Mouse (Mus musculus) forebrain, embryonic 11.5 days (tissue): ENCODE data around the gene 4921536K21Rik. TPM values are rescaled to one million over a fixed set of nuclear protein-coding genes. Genes with fewer than 3 reads are reported as not detected.

Source experiments
- ATAC-seq: fragments of 200-750 bp; cut with Nextera tagmentation; replicated peaks from 2 replicates; pipeline ENCODE4 v1.8.0; 2017; ENCODE audit warnings: moderate TSS enrichment; ENCODE audit not compliant: low FRiP score
- DNase-seq: peaks from one replicate; pipeline ENCODE4 v3.0.0-alpha.2; 2017; ENCODE audit warnings: low spot score
- H3K27ac ChIP-seq: fragments of 300-500 bp; sonication (generic); 2 replicates; pipeline ENCODE4 v1.5.1; 2014; ENCODE audit warnings: low read depth, low read length
- H3K27me3 ChIP-seq: fragments of 300-500 bp; sonication (generic); 2 replicates; pipeline ENCODE4 v1.6.1; 2014; ENCODE audit warnings: mild to moderate bottlenecking, low read length, mixed read lengths; ENCODE audit not compliant: control insufficient read depth, insufficient read depth
- H3K36me3 ChIP-seq: fragments of 300-500 bp; sonication (generic); 2 replicates; pipeline ENCODE4 v1.6.1; 2014; ENCODE audit warnings: mild to moderate bottlenecking, low read length, moderate library complexity, mixed read lengths; ENCODE audit not compliant: control insufficient read depth, insufficient read depth
- H3K4me1 ChIP-seq: fragments of 300-500 bp; sonication (generic); replicated peaks from 2 replicates; pipeline ENCODE4 v1.6.1; 2014; ENCODE audit warnings: low read length, mixed read lengths; ENCODE audit not compliant: control insufficient read depth, insufficient read depth
- H3K4me2 ChIP-seq: fragments of 300-500 bp; sonication (generic); 2 replicates; pipeline ENCODE4 v1.6.1; 2014; ENCODE audit warnings: low read depth, mild to moderate bottlenecking, low read length, moderate library complexity, mixed read lengths; ENCODE audit not compliant: severe bottlenecking
- H3K4me3 ChIP-seq: fragments of 300-500 bp; sonication (generic); 2 replicates; pipeline ENCODE4 v1.5.1; 2014; ENCODE audit warnings: low read depth, low read length
- H3K9ac ChIP-seq: fragments of 300-500 bp; sonication (generic); 2 replicates; pipeline ENCODE4 v1.6.1; 2014; ENCODE audit warnings: low read length
- H3K9me3 ChIP-seq: fragments of 300-500 bp; sonication (generic); 2 replicates; pipeline ENCODE4 v1.6.1; 2016; ENCODE audit warnings: low read length, mixed read lengths; ENCODE audit not compliant: control insufficient read depth
- WGBS: fragments of 180-500 bp; shearing (Covaris S2); extraction: QIAGEN DNeasy Blood & Tissue Kit; methylation state at CpG from one replicate; pipeline ENCODE4 v1.1.7; 2014; 5-methylcytosine and 5-hydroxymethylcytosine counted together
- polyA plus RNA-seq: library from polyadenylated mRNA; unstranded; fragments of >200 nt; fragmentation: Nextera tagmentation; extraction: Ambion mirVana; gene quantifications from 2 replicates; pipeline ENCODE4 v1.2.1, GENCODE M21; 2014

Gene 4921536K21Rik
- polyA plus RNA-seq, 1 experiment from 2014 or later = 0.51 TPM

DNA sequence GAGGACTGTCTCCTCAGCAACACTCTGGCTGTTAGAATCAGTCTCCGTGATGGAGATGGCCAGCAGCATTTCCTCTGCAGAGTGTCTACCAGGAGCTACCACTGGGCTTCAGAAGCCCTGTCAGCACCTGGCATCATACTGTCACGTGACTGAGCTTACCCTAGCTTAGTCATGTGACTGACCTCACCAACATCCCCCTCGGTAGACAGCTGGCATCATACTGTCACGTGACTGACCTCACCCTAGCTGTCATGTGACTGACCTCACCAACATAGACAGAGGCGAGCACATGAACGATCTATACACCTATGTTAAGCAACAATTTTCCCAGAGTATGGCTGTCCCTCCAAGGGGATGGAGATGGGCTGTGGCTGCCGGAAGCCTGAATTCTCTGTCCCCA is 16.2 kb downstream of the 4921536K21Rik start:
- no peaks in the 10 kb centered on the region for H3K36me3 ChIP-seq
- no peaks in the 10 kb centered on the region for H3K27me3 ChIP-seq
- H3K27ac ChIP-seq = no peak overlapping the region
- no peak overlapping the region for H3K4me2 ChIP-seq
- H3K9me3 ChIP-seq = no peaks in the 10 kb centered on the region
- DNase-seq (no peak), ATAC-seq (no peak)
- WGBS = 80% methylated on average over 7 of the region's 7 CpGs
- H3K4me3 ChIP-seq = no peak overlapping the region
- no peak overlapping the region for H3K9ac ChIP-seq
- H3K4me1 ChIP-seq = no peaks in the 10 kb centered on the region

DNA sequence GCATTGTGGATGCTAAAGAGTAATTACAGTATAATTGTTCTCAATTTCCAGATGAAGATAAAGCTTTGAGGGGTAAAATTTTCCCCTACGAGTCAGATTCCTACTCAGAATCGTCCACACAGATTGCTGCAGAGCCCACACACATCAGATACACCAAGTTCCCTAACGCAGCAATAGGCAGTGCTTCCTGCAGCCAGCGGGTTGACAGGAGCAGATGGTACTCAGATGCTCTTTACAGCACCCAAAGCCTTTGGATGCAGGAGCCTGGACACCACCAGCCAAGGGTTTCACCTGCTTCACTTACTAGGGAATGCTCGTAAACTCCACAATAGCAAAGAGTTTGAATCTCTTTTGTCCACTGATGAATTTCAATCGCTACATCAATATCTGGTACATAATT is 18.5 kb downstream of the 4921536K21Rik start:
- no peak overlapping the region for H3K9ac ChIP-seq
- 83% methylated on average over 6 of the region's 6 CpGs for WGBS
- H3K9me3 ChIP-seq = no peaks in the 10 kb centered on the region
- H3K27ac ChIP-seq = no peak overlapping the region
- no peak for ATAC-seq
- no peaks in the 10 kb centered on the region for H3K27me3 ChIP-seq
- no peak overlapping the region for H3K4me3 ChIP-seq
- no peaks in the 10 kb centered on the region for H3K4me1 ChIP-seq
- no peak overlapping the region for H3K4me2 ChIP-seq
- no peaks in the 10 kb centered on the region for H3K36me3 ChIP-seq
- no peak for DNase-seq

DNA sequence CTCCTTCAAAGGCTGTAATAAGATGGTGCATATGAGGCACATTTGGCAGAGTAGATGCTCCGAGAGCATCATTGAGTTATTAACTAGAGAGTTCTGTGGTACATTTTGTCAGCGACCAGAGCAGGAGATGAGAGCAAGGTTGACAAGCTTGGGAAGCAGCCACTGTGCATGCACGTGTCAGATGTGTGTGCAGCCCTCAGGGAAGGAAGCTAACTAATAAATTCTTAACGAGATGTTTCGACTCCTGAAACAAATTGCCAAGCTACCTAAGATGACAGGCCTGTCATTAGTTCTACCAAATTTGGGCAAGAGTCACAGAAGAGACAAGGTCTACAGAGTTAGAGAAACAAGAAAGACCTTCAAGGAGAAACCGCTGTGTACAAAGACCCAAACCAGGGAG is 30.6 kb downstream of the 4921536K21Rik start:
- H3K9me3 ChIP-seq = no peaks in the 10 kb centered on the region
- H3K36me3 ChIP-seq = no peaks in the 10 kb centered on the region
- H3K4me3 ChIP-seq = peak overlapping the region; percentile 39
- peaks cover 5% of the 10 kb centered on the region; the same call in 1 of the 2 replicates for H3K4me1 ChIP-seq
- WGBS = 44% methylated on average over 6 of the region's 6 CpGs
- peak overlapping the region; percentile 33; the same call in 1 of the 2 replicates for H3K9ac ChIP-seq
- H3K4me2 ChIP-seq = peak overlapping the region; percentile 81
- DNase-seq (no peak), ATAC-seq (peak; percentile 34)
- 0 out of 2 replicates have a peak, but pooled peaks cover 2% of the 10 kb centered on the region for H3K27me3 ChIP-seq
- no peak overlapping the region for H3K27ac ChIP-seq

DNA sequence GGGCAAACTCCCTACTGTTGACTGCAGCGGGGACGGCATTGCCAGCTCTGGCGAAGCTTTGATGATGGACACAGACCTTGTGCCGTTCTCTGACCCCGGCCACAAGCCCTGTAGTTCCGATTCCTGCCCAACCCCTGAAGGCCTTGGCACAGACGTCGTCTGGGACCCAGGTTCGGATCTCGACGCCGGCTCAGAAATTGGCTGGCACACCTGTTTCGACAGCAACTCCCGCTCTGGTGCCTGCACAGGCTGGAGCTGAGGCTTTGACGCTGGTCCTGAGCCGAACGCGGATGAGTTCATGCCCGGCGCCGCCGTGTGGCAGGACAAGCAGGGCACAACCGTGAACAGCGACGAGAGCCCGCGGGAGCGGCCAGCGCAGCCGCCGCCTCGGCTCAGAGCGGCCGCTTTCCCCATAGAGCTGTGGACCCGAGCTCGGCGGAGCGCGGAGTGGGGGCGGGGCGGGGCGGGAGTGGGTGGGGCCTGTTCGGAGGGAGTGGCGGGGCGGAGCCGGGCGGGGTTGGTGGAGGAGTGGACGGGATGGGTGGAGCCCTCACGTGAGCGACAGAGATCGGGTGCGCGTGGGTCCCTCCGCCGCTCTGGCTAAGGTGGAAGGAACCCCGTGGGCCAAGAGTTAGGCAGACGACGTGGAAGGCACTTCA is 31.3 kb downstream of the 4921536K21Rik start, which contains the start of gene Osbp2:
Osbp2 (minus strand) TSS at position 450 of the 659 bp plus-strand sequence.
- Histone ChIP-seq H3K36me3 (no peaks in the 10 kb centered on the region), H3K27me3 (0 out of 2 replicates have a peak, but pooled peaks cover 2% of the 10 kb centered on the region), H3K9ac (peak within 1 kb of the TSS; percentile 44), H3K4me3 (peak within 1 kb of the TSS; percentile 39), H3K27ac (no peak within 1 kb of the TSS), H3K9me3 (no peaks in the 10 kb centered on the region), H3K4me1 (peaks cover 5% of the 10 kb centered on the region; the same call in 1 of the 2 replicates), H3K4me2 (peak within 1 kb of the TSS; percentile 81)
- 2% methylated on average over 58 of the region's 58 CpGs for WGBS
- ATAC-seq (peak; percentile 94), DNase-seq (peak; percentile 95)

DNA sequence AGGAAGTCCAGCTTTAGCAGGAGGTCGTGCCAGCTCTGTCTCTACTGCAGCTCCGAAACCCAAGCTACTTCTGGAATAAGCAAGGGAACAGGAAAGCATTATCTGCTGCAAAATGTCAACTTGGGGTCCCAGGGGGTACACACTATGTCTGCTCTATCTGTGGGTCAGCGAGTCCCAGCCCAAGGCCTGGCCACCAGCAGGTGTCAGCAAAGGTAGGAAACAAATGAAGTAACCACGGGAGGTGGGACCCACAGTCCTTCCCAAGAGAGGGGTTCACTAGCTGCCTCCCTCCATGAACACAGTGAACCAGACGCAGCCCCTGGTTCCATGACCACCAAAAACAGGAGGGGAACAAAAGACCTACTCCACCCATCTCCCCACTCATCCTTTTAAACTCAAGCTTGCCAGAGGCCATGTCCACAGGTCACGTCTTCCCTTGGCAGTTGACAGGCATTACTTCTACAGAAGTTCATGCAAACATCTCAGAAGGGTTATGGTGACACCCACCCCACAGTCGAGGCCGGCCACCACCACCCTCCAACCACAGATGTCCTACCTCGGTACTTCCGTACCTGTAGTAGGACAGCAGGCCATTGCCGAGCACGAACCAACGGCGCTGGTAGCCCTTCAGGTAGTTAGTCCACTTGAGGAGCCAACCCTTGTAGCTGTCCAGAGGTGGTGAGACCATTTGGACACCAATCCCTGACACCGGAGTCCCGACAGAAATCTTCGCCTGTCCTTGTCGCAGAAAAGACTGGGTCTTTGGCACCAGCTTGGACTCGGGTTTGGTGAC is 32.0 kb downstream of the 4921536K21Rik start:
- H3K4me3 ChIP-seq = peak overlapping the region; percentile 39
- H3K4me2 ChIP-seq = peak overlapping the region; percentile 81; the same call in 1 of the 2 replicates
- no peak overlapping the region for H3K9ac ChIP-seq
- 78% methylated on average over 19 of the region's 19 CpGs for WGBS
- peaks cover 5% of the 10 kb centered on the region; the same call in 1 of the 2 replicates for H3K4me1 ChIP-seq
- no peaks in the 10 kb centered on the region for H3K36me3 ChIP-seq
- ATAC-seq (peak; percentile 37), DNase-seq (no peak)
- H3K27me3 ChIP-seq = 0 out of 2 replicates have a peak, but pooled peaks cover 2% of the 10 kb centered on the region
- no peak overlapping the region for H3K27ac ChIP-seq
- no peaks in the 10 kb centered on the region for H3K9me3 ChIP-seq

DNA sequence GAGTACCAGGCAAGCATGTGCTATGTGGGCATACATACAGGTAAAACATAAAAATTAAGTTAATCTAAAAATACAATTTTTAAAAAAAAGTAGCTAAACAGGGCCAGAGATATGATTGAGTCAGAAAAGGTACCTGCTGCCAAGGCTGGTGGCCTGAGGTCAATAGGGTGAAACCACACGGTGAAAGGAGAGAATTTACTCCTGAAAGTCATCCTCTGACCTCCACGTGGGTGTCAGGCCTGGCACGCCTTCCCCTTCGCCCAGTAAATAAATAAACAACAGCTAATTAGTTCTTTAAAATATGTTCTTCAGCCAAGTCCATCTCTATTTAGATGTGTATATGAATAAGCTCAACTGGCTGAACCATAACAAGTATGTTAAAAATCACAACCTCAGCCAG is 34.5 kb downstream of the 4921536K21Rik start:
- Histone ChIP-seq H3K4me2 (no peak overlapping the region), H3K36me3 (no peaks in the 10 kb centered on the region), H3K27me3 (0 out of 2 replicates have a peak, but pooled peaks cover 2% of the 10 kb centered on the region), H3K9ac (no peak overlapping the region), H3K4me1 (peaks cover 5% of the 10 kb centered on the region; the same call in 1 of the 2 replicates), H3K27ac (no peak overlapping the region), H3K9me3 (no peaks in the 10 kb centered on the region), H3K4me3 (no peak overlapping the region)
- 80% methylated on average over 4 of the region's 4 CpGs for WGBS
- no peak for DNase-seq
- ATAC-seq = no peak

DNA sequence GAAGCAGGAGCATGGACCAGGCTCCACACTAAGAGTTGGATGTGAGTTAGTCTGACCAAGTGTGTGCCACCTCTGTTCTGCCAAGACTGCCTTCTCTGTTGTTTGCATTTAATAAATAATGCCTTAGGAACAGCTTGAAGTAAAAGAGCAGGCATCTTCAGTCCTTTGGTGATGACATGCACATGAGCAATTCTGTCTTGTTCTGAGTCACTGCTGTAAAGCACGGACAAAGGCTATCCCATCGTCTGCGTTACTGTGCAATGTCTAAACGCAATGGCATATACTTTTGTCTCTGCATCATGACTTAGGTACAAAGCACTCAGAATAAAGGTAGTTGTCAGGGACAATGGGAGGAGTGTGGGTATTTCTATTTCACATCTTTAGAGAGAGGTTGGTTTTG is 35.1 kb downstream of the 4921536K21Rik start:
- 91% methylated on average over 4 of the region's 4 CpGs for WGBS
- Histone ChIP-seq H3K27ac (no peak overlapping the region), H3K4me2 (no peak overlapping the region), H3K9ac (no peak overlapping the region), H3K27me3 (0 out of 2 replicates have a peak, but pooled peaks cover 2% of the 10 kb centered on the region), H3K36me3 (no peaks in the 10 kb centered on the region), H3K4me1 (peaks cover 5% of the 10 kb centered on the region; the same call in 1 of the 2 replicates), H3K4me3 (no peak overlapping the region), H3K9me3 (no peaks in the 10 kb centered on the region; the same call in 1 of the 2 replicates)
- DNase-seq = no peak
- no peak for ATAC-seq

DNA sequence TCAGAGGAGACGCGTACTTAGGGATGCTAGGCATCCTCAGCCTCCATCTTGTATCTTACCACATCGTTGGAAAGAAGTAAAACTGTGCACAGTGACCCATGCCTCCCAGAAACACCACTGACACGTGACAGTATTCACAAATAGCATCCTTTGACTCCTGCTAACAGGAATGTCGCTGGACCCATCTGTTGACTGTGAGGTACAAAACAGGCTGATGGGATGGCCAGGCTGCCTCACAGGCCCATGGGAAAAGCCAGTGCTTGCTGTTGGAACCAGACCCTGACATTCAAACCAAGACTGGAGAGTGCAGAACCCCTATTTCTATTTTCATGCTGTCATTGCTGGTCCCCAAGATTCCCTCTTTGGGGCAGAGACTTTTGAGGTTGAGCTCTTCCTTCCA is 37.0 kb downstream of the 4921536K21Rik start:
- no peak for DNase-seq
- Histone ChIP-seq H3K27ac (no peak overlapping the region), H3K9ac (no peak overlapping the region), H3K27me3 (0 out of 2 replicates have a peak, but pooled peaks cover under 1% of the 10 kb centered on the region), H3K4me3 (no peak overlapping the region), H3K4me2 (no peak overlapping the region), H3K9me3 (no peaks in the 10 kb centered on the region; the same call in 1 of the 2 replicates), H3K36me3 (no peaks in the 10 kb centered on the region), H3K4me1 (no peaks in the 10 kb centered on the region)
- WGBS = 77% methylated on average over 5 of the region's 5 CpGs
- ATAC-seq = no peak
